Mouse (Mus musculus) megakaryocyte, embryonic 14.5 days (primary cell): ENCODE measurements around the gene Enox1.

Experiments
- FLI1 ChIP-seq: IDR thresholded peaks from 2 replicates; pipeline ENCODE4 v1.6.1; 2012; ENCODE audit warnings: low read length, inconsistent platforms, mixed read lengths
- GATA1 ChIP-seq: IDR thresholded peaks from 3 replicates; pipeline ENCODE4 v1.6.1; 2012; ENCODE audit warnings: mixed read lengths, low read length, inconsistent platforms, borderline replicate concordance

- TF ChIP-seq GATA1 (no peak), FLI1 (no peak)
Measured at GRCm38 (mm10) chr14:77585031-77585800, 428.7 kb downstream of the Enox1 start.
